Mouse (Mus musculus): ENCODE data around the gene Tnks1bp1. TPM values are rescaled to one million over a fixed set of nuclear protein-coding genes. Genes with fewer than 3 reads are reported as not detected.

The Tnks1bp1 gene
- 6.7 and 7.0 TPM in 2 replicates for polyA plus RNA-seq (2014; fragmentation: Nextera tagmentation; extraction: Ambion mirVana)

DNA sequence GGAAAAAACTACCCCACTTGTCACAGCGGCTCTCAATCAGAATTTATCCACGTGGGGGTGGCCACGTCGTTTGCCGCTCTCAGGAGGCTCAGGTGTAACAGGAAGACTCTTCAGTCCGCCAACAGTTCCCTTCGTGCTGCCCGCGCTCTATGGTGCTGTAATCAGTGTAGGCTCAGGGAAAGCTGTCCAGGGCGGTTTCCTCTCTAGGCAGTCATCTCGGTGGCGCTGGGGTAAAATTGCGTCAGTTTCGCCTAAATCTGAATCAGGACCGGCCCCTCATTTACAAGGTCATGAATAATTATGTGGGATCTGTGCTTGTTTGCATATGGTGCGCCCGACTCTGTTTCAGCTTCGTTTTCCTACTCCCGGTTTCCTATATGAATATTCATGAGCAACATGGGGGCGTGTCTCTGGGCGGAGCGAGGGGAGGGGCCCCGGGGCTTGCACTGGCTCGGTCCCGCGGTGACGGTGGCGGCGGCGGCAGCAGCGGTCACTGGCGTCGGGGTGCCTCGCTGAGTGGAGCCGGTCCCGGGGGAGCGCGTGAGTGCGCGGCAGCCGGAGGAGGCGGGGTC, at the start of gene Tnks1bp1:
Gene Tnks1bp1, plus strand, starts transcription at position 427 of the 572 bp plus-strand sequence.
- DNase-seq (ENCODE audit: low spot score) = peak; percentile 93
- H3K9me3 ChIP-seq (ENCODE audit: control insufficient read depth, low read length) = no peaks in the 10 kb centered on the region
- ATAC-seq (ENCODE audit: insufficient number of reproducible peaks, low FRiP score, low TSS enrichment, low read depth) = peak; percentile 82
- peak within 1 kb of the TSS; percentile 79 for H3K4me3 ChIP-seq (ENCODE audit: low read depth, low read length)
- H3K27ac ChIP-seq (replicated peaks; ENCODE audit: low read depth, low read length) = peak within 1 kb of the TSS; percentile 79
- H3K27me3 ChIP-seq (ENCODE audit: control insufficient read depth, insufficient read depth, low read length) = no peaks in the 10 kb centered on the region
- H3K4me2 ChIP-seq (ENCODE audit: low read depth, severe bottlenecking) = peak within 1 kb of the TSS; percentile 63
- H3K9ac ChIP-seq (ENCODE audit: low read length) = peak within 1 kb of the TSS; percentile 70
- H3K4me1 ChIP-seq (ENCODE audit: control insufficient read depth, insufficient read depth, low read length) = peaks cover 20% of the 10 kb centered on the region
- H3K36me3 ChIP-seq (ENCODE audit: control insufficient read depth, insufficient read depth, low read length) = peaks cover 24% of the 10 kb centered on the region
- 1% methylated on average over 42 of the region's 42 CpGs for WGBS

- H3K36me3 ChIP-seq (ENCODE audit: control insufficient read depth, insufficient read depth, low read length) = no peaks in the 10 kb centered on the region
- ATAC-seq (ENCODE audit: insufficient number of reproducible peaks, low FRiP score, low TSS enrichment, low read depth) = no peak
- WGBS = 77% methylated on average over 3 of the region's 3 CpGs
- no peaks in the 10 kb centered on the region for H3K27me3 ChIP-seq (ENCODE audit: control insufficient read depth, insufficient read depth, low read length)
- no peak overlapping the region for H3K4me3 ChIP-seq (ENCODE audit: low read depth, low read length)
- no peaks in the 10 kb centered on the region for H3K4me1 ChIP-seq (ENCODE audit: control insufficient read depth, insufficient read depth, low read length)
- no peak for DNase-seq (ENCODE audit: low spot score)
- H3K27ac ChIP-seq (replicated peaks; ENCODE audit: low read depth, low read length) = no peak overlapping the region
- no peaks in the 10 kb centered on the region for H3K9me3 ChIP-seq (ENCODE audit: control insufficient read depth, low read length)
- H3K9ac ChIP-seq (ENCODE audit: low read length) = no peak overlapping the region
- no peak overlapping the region for H3K4me2 ChIP-seq (ENCODE audit: low read depth, severe bottlenecking)
Observed at GRCm38 (mm10) chr2:84999486-85000181, 48.2 kb upstream of the Tnks1bp1 start.

- Histone ChIP-seq H3K27me3 (ENCODE audit: control insufficient read depth, insufficient read depth, low read length) (no peaks in the 10 kb centered on the region), H3K4me1 (ENCODE audit: control insufficient read depth, insufficient read depth, low read length) (no peaks in the 10 kb centered on the region), H3K4me2 (ENCODE audit: low read depth, severe bottlenecking) (no peak overlapping the region), H3K9me3 (ENCODE audit: control insufficient read depth, low read length) (no peaks in the 10 kb centered on the region), H3K9ac (ENCODE audit: low read length) (no peak overlapping the region), H3K27ac (replicated peaks; ENCODE audit: low read depth, low read length) (no peak overlapping the region), H3K4me3 (ENCODE audit: low read depth, low read length) (no peak overlapping the region), H3K36me3 (ENCODE audit: control insufficient read depth, insufficient read depth, low read length) (no peaks in the 10 kb centered on the region)
- DNase-seq (ENCODE audit: low spot score) = no peak
- WGBS = 91% methylated on average over 13 of the region's 13 CpGs
- ATAC-seq (ENCODE audit: insufficient number of reproducible peaks, low FRiP score, low TSS enrichment, low read depth) = no peak
Observed at GRCm38 (mm10) chr2:85001497-85001896, 46.3 kb upstream of the Tnks1bp1 start.

DNA sequence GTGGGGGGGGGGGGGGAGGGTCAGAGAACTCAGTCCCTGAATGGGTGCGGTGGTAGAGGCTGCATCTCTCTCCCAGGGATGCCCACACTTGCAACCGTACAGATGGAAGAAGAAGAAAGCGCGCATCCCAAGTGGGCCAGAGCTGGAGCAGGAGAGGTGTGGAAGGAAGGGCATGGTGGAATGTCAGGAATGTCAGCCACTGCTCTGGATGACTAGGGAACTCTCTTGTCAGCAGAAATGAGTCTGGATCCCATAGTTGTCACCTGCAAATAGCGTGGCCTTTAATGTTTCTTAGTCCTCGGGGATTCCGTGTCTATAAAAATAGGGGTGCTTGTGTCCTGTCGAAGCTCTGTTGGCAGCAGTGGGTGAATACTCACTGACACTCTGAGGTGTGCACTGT, 45.2 kb upstream of the Tnks1bp1 start:
- H3K9me3 ChIP-seq (ENCODE audit: control insufficient read depth, low read length) = no peaks in the 10 kb centered on the region
- H3K9ac ChIP-seq (ENCODE audit: low read length) = no peak overlapping the region
- 69% methylated on average over 8 of the region's 8 CpGs for WGBS
- H3K4me2 ChIP-seq (ENCODE audit: low read depth, severe bottlenecking) = no peak overlapping the region
- no peak overlapping the region for H3K27ac ChIP-seq (replicated peaks; ENCODE audit: low read depth, low read length)
- DNase-seq (ENCODE audit: low spot score) = no peak
- H3K4me3 ChIP-seq (ENCODE audit: low read depth, low read length) = no peak overlapping the region
- no peaks in the 10 kb centered on the region for H3K27me3 ChIP-seq (ENCODE audit: control insufficient read depth, insufficient read depth, low read length)
- no peaks in the 10 kb centered on the region for H3K36me3 ChIP-seq (ENCODE audit: control insufficient read depth, insufficient read depth, low read length)
- no peaks in the 10 kb centered on the region for H3K4me1 ChIP-seq (ENCODE audit: control insufficient read depth, insufficient read depth, low read length)
- ATAC-seq (ENCODE audit: insufficient number of reproducible peaks, low FRiP score, low TSS enrichment, low read depth) = no peak

DNA sequence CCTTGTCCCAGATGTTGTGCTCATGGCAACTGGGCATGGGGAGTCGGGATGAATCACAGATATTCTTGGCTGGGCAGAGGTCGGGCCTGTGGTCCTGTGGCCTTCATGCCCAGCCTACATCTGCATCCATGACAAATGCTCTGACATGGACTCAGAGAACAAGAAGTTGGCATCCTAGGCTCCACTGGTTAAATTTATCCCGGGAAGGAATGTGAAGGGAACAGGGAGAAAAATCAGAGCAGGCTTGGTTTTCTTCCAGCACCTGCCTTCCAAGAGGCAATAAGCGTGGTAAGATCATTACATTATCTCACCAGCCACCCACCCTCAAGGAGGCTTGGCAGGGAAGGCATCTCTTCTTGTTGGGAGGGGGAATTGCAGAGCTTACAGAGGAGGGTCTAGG, 43.5 kb upstream of the Tnks1bp1 start:
- H3K9ac ChIP-seq (ENCODE audit: low read length) = no peak overlapping the region
- no peaks in the 10 kb centered on the region for H3K9me3 ChIP-seq (ENCODE audit: control insufficient read depth, low read length)
- ATAC-seq (ENCODE audit: insufficient number of reproducible peaks, low FRiP score, low TSS enrichment, low read depth) (no peak), DNase-seq (ENCODE audit: low spot score) (no peak)
- no peak overlapping the region for H3K4me2 ChIP-seq (ENCODE audit: low read depth, severe bottlenecking)
- H3K27me3 ChIP-seq (ENCODE audit: control insufficient read depth, insufficient read depth, low read length) = no peaks in the 10 kb centered on the region
- no peak overlapping the region for H3K27ac ChIP-seq (replicated peaks; ENCODE audit: low read depth, low read length)
- no peaks in the 10 kb centered on the region for H3K4me1 ChIP-seq (ENCODE audit: control insufficient read depth, insufficient read depth, low read length)
- 88% methylated on average over 4 of the region's 4 CpGs for WGBS
- no peaks in the 10 kb centered on the region for H3K36me3 ChIP-seq (ENCODE audit: control insufficient read depth, insufficient read depth, low read length)
- H3K4me3 ChIP-seq (ENCODE audit: low read depth, low read length) = no peak overlapping the region

- H3K4me1 ChIP-seq (ENCODE audit: control insufficient read depth, insufficient read depth, low read length) = no peaks in the 10 kb centered on the region
- H3K9me3 ChIP-seq (ENCODE audit: control insufficient read depth, low read length) = no peaks in the 10 kb centered on the region
- no peak for ATAC-seq (ENCODE audit: insufficient number of reproducible peaks, low FRiP score, low TSS enrichment, low read depth)
- no peak for DNase-seq (ENCODE audit: low spot score)
- H3K4me2 ChIP-seq (ENCODE audit: low read depth, severe bottlenecking) = no peak overlapping the region
- no peaks in the 10 kb centered on the region for H3K36me3 ChIP-seq (ENCODE audit: control insufficient read depth, insufficient read depth, low read length)
- H3K9ac ChIP-seq (ENCODE audit: low read length) = no peak overlapping the region
- 85% methylated on average over 7 of the region's 7 CpGs for WGBS
- no peaks in the 10 kb centered on the region for H3K27me3 ChIP-seq (ENCODE audit: control insufficient read depth, insufficient read depth, low read length)
- no peak overlapping the region for H3K4me3 ChIP-seq (ENCODE audit: low read depth, low read length)
- H3K27ac ChIP-seq (replicated peaks; ENCODE audit: low read depth, low read length) = no peak overlapping the region
Observed at GRCm38 (mm10) chr2:85006600-85006999, 41.2 kb upstream of the Tnks1bp1 start.

GRCm38 (mm10) chr2:85007729-85008128, 40.1 kb upstream of the Tnks1bp1 start:
- H3K4me3 ChIP-seq (ENCODE audit: low read depth, low read length) = no peak overlapping the region
- peaks cover 3% of the 10 kb centered on the region for H3K4me1 ChIP-seq (ENCODE audit: control insufficient read depth, insufficient read depth, low read length)
- WGBS = 29% methylated on average over 4 of the region's 4 CpGs

DNA sequence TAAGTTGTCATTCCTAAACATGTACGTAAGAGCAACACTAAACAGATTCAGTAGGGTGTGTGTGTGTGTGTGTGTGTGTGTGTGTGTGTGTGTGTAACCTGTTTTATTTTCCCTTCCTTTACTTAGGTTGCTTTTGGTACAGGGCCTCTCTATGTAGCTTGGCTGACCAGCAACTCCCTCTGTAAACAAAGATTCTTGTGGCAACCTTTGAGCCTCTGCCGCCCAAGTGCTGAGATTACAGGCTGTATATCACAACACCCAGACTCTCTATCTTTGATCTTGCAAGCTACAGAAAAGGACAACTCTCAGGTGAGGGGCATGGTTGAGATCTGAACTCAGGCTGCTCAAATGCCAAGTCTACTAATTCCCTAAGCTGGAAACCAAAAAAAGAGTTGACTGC, 38.6 kb upstream of the Tnks1bp1 start:
- WGBS = 37% methylated on average over 2 of the region's 2 CpGs
- no peaks in the 10 kb centered on the region for H3K36me3 ChIP-seq (ENCODE audit: control insufficient read depth, insufficient read depth, low read length)
- H3K9me3 ChIP-seq (ENCODE audit: control insufficient read depth, low read length) = no peaks in the 10 kb centered on the region
- no peak overlapping the region for H3K4me3 ChIP-seq (ENCODE audit: low read depth, low read length)
- DNase-seq (ENCODE audit: low spot score) (no peak), ATAC-seq (ENCODE audit: insufficient number of reproducible peaks, low FRiP score, low TSS enrichment, low read depth) (no peak)
- H3K4me1 ChIP-seq (ENCODE audit: control insufficient read depth, insufficient read depth, low read length) = peaks cover 3% of the 10 kb centered on the region
- no peak overlapping the region for H3K9ac ChIP-seq (ENCODE audit: low read length)
- no peak overlapping the region for H3K4me2 ChIP-seq (ENCODE audit: low read depth, severe bottlenecking)
- H3K27ac ChIP-seq (replicated peaks; ENCODE audit: low read depth, low read length) = no peak overlapping the region
- H3K27me3 ChIP-seq (ENCODE audit: control insufficient read depth, insufficient read depth, low read length) = no peaks in the 10 kb centered on the region

More at GRCm38 (mm10) chr2:85007729-85008128, 40.1 kb upstream of the Tnks1bp1 start:
- no peak overlapping the region for H3K4me2 ChIP-seq (ENCODE audit: low read depth, severe bottlenecking)
- no peaks in the 10 kb centered on the region for H3K36me3 ChIP-seq (ENCODE audit: control insufficient read depth, insufficient read depth, low read length)
- DNase-seq (ENCODE audit: low spot score) (no peak), ATAC-seq (ENCODE audit: insufficient number of reproducible peaks, low FRiP score, low TSS enrichment, low read depth) (no peak)
- H3K27ac ChIP-seq (replicated peaks; ENCODE audit: low read depth, low read length) = no peak overlapping the region
- no peaks in the 10 kb centered on the region for H3K27me3 ChIP-seq (ENCODE audit: control insufficient read depth, insufficient read depth, low read length)
- no peaks in the 10 kb centered on the region for H3K9me3 ChIP-seq (ENCODE audit: control insufficient read depth, low read length)
- H3K9ac ChIP-seq (ENCODE audit: low read length) = no peak overlapping the region
